Mouse (Mus musculus) gastrocnemius, postnatal 10 days (tissue): Measurements from ENCODE around the gene Kcnip2. TPM values are rescaled to one million over a fixed set of nuclear protein-coding genes. Genes with fewer than 3 reads are reported as not detected.

ENCODE experiments used
- total RNA-seq, 2 experiments: library from RNA; stranded (reverse); gene quantifications; 2 replicates each; pipeline ENCODE4 v1.2.3; 2021

The Kcnip2 gene
- total RNA-seq, 2 experiments from 2014 or later: 0.40 to 0.79 TPM

Other genes with a start within 250 kb of the Kcnip2 start
- gene Fbxw4, start 155.7 kb downstream of the Kcnip2 start, total RNA-seq: 10 to 100 TPM; 23.3 to 24.7 TPM
- gene Fgf8, start 73.1 kb downstream of the Kcnip2 start, total RNA-seq: not detected
- gene Npm3, start 66.5 kb downstream of the Kcnip2 start, total RNA-seq: 10 to 100 TPM; 19.0 to 21.0 TPM
- gene Mgea5, start 32.2 kb downstream of the Kcnip2 start, total RNA-seq: 10 to 100 TPM; 36.0 to 44.4 TPM
- gene Armh3, start 182.4 kb upstream of the Kcnip2 start, total RNA-seq: 10 to 100 TPM; 12.5 to 15.0 TPM
- 1 to 10 TPM; 3.0 to 5.1 TPM for gene Hps6, start 187.4 kb upstream of the Kcnip2 start, total RNA-seq
- gene Pprc1, start 228.8 kb upstream of the Kcnip2 start, total RNA-seq: 10 to 100 TPM; 12.8 to 23.6 TPM
- gene Ldb1, start 229.2 kb upstream of the Kcnip2 start, total RNA-seq: 10 to 100 TPM; 36.2 to 50.3 TPM